Mouse (Mus musculus) limb, embryonic 11.5 days (tissue): ENCODE measurements at regions not wholly inside any gene's neighbourhood (a gene's known extent, or its start where the extent isn't known, plus 50 kb on each side); places are given as distances from the start of the nearest gene placed in this dataset.
A peak's percentile ranks its signal among the peaks of the same experiment; 100 is the strongest.

Experiments
- ATAC-seq: fragments of 200-750 bp; cut with Nextera tagmentation; 2 replicates; pipeline ENCODE4 v1.8.0; 2017; ENCODE audit warnings: low read depth; ENCODE audit not compliant: insufficient number of reproducible peaks, low FRiP score, low TSS enrichment
- DNase-seq: peaks from one replicate; pipeline ENCODE4 v3.0.0-alpha.2; 2015; ENCODE audit warnings: low spot score
- H3K27ac ChIP-seq: fragments of 300-500 bp; sonication (generic); replicated peaks from 2 replicates; pipeline ENCODE4 v1.5.1; 2014; ENCODE audit warnings: low read depth, mild to moderate bottlenecking, low read length
- H3K27me3 ChIP-seq: fragments of 300-500 bp; sonication (generic); 2 replicates; pipeline ENCODE4 v1.6.1; 2014; ENCODE audit warnings: mild to moderate bottlenecking, low read length, mixed read lengths; ENCODE audit not compliant: control insufficient read depth, insufficient read depth
- H3K36me3 ChIP-seq: fragments of 300-500 bp; sonication (generic); 2 replicates; pipeline ENCODE4 v1.6.1; 2014; ENCODE audit warnings: mild to moderate bottlenecking, low read length, moderate library complexity, mixed read lengths; ENCODE audit not compliant: control insufficient read depth, insufficient read depth
- H3K4me1 ChIP-seq: fragments of 300-500 bp; sonication (generic); 2 replicates; pipeline ENCODE4 v1.6.1; 2014; ENCODE audit warnings: low read length, mixed read lengths; ENCODE audit not compliant: control insufficient read depth, insufficient read depth
- H3K4me2 ChIP-seq: fragments of 300-500 bp; sonication (generic); 2 replicates; pipeline ENCODE4 v1.6.1; 2014; ENCODE audit warnings: low read depth, mild to moderate bottlenecking, moderate library complexity; ENCODE audit not compliant: severe bottlenecking
- H3K4me3 ChIP-seq: fragments of 300-500 bp; sonication (generic); 2 replicates; pipeline ENCODE4 v1.5.1; 2014; ENCODE audit warnings: low read depth, low read length
- H3K9ac ChIP-seq: fragments of 300-500 bp; sonication (generic); 2 replicates; pipeline ENCODE4 v1.6.1; 2014; ENCODE audit warnings: mild to moderate bottlenecking, low read length
- H3K9me3 ChIP-seq: fragments of 300-500 bp; sonication (generic); 2 replicates; pipeline ENCODE4 v1.6.1; 2016; ENCODE audit warnings: low read length; ENCODE audit not compliant: control insufficient read depth
- WGBS: fragments of 180-500 bp; shearing (Covaris S2); extraction: QIAGEN DNeasy Blood & Tissue Kit; methylation state at CpG from one replicate; pipeline ENCODE4 v1.1.7; 2014; 5-methylcytosine and 5-hydroxymethylcytosine counted together

DNA sequence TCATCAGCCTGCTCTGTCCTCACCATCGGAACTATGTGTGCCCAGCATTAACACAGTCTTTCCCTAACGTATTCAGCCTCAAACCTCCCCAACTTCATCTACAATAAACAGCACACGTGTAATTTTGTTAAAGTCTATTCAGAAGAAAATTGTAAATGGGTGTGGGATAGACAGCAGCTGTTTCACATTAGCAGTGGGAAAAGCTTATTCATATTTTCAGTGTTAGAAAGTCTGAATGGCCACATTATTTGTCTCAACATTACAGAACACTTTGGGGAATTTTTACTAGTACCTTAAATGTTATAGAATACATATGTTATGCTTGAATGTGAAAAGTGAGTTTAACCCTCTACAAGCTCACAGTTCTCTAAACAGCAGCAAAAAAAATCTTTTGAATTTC, 266.8 kb upstream of the Mad2l1 start:
- H3K36me3 ChIP-seq = no peaks in the 10 kb centered on the region
- H3K27ac ChIP-seq = no peak overlapping the region
- ATAC-seq (0 out of 2 replicates have a peak, but pooled peaks have one; percentile 17), DNase-seq (no peak)
- no peak overlapping the region for H3K4me2 ChIP-seq
- no peaks in the 10 kb centered on the region for H3K4me1 ChIP-seq
- no peaks in the 10 kb centered on the region for H3K27me3 ChIP-seq
- H3K4me3 ChIP-seq = no peak overlapping the region
- WGBS = 39% methylated on average over 3 of the region's 3 CpGs
- H3K9me3 ChIP-seq = no peaks in the 10 kb centered on the region
- H3K9ac ChIP-seq = no peak overlapping the region

DNA sequence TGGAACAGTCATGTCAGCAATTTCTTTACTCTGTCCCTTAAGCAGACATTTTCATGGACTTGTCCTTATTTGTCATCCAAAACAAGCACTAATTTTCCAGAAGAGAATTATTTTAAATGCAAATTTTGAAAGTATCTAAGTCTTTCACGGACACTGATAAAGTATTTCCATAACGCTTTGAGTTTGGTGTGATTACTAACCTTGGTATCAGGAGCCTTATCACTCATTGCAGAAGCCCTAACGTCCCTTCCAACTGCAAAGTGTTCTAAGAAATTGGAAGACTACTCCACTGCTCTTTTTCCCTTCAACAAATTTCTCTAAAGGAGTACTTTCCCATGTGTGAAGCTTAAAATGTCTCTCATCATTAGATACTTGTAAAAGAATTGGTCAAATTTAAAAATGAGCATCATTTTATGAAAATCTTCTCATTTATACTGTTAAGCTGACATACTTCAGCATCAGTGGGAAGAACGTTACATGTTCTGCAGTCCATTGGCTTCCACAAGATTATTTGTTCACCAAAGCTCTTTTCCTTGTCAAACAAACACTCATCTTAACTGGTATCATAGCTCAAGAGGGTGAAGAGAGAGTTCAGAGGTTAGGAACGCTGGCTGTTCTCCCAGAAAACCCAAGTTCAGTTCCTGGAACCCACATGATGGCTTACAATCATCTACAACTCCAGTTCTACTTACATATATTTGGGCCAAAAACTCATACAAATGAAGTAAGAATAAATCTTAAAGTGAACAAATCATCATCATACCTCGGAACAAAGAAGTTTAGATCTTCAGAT, 263.6 kb upstream of the Mad2l1 start:
- H3K9ac ChIP-seq = no peak overlapping the region
- H3K4me3 ChIP-seq = no peak overlapping the region
- H3K4me2 ChIP-seq = no peak overlapping the region
- ATAC-seq (no peak), DNase-seq (no peak)
- no peaks in the 10 kb centered on the region for H3K9me3 ChIP-seq
- H3K27me3 ChIP-seq = no peaks in the 10 kb centered on the region
- no peaks in the 10 kb centered on the region for H3K36me3 ChIP-seq
- H3K27ac ChIP-seq = no peak overlapping the region
- no peaks in the 10 kb centered on the region for H3K4me1 ChIP-seq
- 88% methylated on average over 6 of the region's 6 CpGs for WGBS

DNA sequence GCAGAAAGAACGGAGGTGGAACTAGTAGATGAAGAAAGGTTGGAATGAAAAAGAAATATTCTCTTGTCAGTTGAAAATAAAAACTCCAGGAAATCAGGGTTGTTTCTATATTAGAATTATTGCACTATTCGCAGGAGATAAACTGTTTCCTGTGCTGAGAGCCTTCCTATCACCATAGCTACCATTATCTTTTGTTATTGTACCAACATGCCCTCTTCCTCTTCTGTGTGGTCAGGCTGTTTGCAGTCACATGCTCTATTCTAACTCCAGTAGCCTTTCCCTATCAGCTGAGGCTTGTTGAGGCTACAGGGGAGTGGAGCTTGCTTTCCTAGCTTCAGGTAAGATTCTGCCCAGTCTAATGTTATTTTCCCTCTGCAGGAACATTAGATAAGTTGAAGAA, 263.0 kb upstream of the Mad2l1 start:
- no peak overlapping the region for H3K4me3 ChIP-seq
- H3K36me3 ChIP-seq = no peaks in the 10 kb centered on the region
- H3K9ac ChIP-seq = no peak overlapping the region
- no peak overlapping the region for H3K4me2 ChIP-seq
- no peak overlapping the region for H3K27ac ChIP-seq
- no peaks in the 10 kb centered on the region for H3K4me1 ChIP-seq
- H3K27me3 ChIP-seq = no peaks in the 10 kb centered on the region
- DNase-seq (no peak), ATAC-seq (no peak)
- WGBS = 92% methylated on average over 2 of the region's 2 CpGs
- no peaks in the 10 kb centered on the region for H3K9me3 ChIP-seq

DNA sequence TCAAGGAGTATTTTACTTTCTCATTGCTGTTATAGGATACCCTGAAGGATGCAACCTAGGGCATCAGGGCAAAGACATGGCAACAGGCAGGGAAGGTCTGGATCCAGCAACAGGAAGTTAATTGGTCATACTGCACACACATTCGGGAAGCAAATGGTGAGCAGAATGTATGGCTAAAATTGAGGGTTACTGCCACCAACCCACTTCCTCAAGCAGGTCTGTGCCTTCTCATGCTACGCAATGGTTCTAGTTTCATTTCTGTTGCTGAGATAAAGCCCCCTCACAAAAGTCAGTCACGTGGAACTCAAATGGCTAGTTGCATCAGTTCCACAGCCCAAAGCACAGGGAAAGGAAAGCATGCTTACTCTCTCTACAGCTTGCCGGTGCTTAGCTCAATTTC, 260.5 kb upstream of the Mad2l1 start:
- no peaks in the 10 kb centered on the region for H3K9me3 ChIP-seq
- H3K27ac ChIP-seq = no peak overlapping the region
- H3K4me2 ChIP-seq = no peak overlapping the region
- ATAC-seq (no peak), DNase-seq (no peak)
- H3K9ac ChIP-seq = no peak overlapping the region
- no peaks in the 10 kb centered on the region for H3K4me1 ChIP-seq
- 87% methylated on average over 4 of the region's 4 CpGs for WGBS
- H3K36me3 ChIP-seq = no peaks in the 10 kb centered on the region
- no peaks in the 10 kb centered on the region for H3K27me3 ChIP-seq
- H3K4me3 ChIP-seq = no peak overlapping the region

DNA sequence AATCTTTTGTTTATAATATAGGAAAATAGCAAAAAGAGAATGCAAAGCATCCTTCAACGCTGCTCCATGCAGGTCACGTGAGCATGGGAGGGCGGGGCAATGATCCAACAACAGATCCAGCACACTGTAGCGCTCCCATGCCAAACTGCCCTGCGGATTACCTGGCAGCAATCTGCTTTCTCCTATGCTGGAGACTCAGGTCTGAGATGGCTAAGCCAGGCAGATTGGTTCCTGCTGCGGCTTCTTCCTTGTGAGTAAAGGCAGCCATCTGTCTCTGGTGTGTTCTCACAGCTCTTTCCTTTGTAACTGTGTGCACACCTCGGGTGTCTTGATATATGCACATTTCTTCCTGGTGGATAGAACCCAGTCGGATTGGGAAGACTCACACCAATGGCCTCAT, 254.5 kb upstream of the Mad2l1 start:
- Histone ChIP-seq H3K4me2 (no peak overlapping the region), H3K36me3 (no peaks in the 10 kb centered on the region), H3K27me3 (no peaks in the 10 kb centered on the region), H3K9me3 (no peaks in the 10 kb centered on the region), H3K27ac (no peak overlapping the region), H3K4me1 (0 out of 2 replicates have a peak, but pooled peaks cover 3% of the 10 kb centered on the region), H3K9ac (no peak overlapping the region), H3K4me3 (no peak overlapping the region)
- WGBS = 86% methylated on average over 8 of the region's 8 CpGs
- DNase-seq = no peak
- ATAC-seq = no peak

DNA sequence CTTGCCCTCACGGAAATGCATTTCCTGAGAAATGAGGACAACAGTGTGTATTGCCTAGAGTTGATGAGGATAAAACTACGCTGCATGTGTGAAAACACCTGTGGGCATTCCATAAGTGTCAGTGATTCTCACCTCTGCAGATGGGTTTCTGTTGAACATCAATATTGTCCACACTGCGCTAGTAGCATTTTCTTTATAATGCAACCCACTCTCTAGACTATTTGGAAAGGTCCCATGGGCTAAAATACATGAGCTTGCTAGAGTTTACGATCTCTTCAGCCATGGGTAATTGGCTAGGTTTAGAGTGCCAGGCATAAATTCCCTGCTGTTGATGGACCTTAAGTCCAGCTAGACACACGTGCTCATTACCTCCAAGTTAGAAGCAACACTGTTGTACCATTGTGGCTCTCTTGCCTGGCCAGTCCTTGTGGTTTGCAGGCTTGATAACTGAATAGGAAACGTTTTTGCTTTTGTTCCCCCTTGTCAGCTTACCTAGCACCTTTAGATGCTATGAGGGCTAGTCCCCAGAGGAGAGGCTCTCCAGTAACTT, 252.5 kb upstream of the Mad2l1 start:
- H3K27me3 ChIP-seq = no peaks in the 10 kb centered on the region
- H3K36me3 ChIP-seq = no peaks in the 10 kb centered on the region
- WGBS = 24% methylated on average over 6 of the region's 6 CpGs
- H3K4me1 ChIP-seq = 0 out of 2 replicates have a peak, but pooled peaks cover 3% of the 10 kb centered on the region
- ATAC-seq (peak; percentile 90), DNase-seq (peak; percentile 46)
- no peak overlapping the region for H3K9ac ChIP-seq
- no peaks in the 10 kb centered on the region for H3K9me3 ChIP-seq
- no peak overlapping the region for H3K27ac ChIP-seq
- no peak overlapping the region for H3K4me3 ChIP-seq
- no peak overlapping the region for H3K4me2 ChIP-seq

DNA sequence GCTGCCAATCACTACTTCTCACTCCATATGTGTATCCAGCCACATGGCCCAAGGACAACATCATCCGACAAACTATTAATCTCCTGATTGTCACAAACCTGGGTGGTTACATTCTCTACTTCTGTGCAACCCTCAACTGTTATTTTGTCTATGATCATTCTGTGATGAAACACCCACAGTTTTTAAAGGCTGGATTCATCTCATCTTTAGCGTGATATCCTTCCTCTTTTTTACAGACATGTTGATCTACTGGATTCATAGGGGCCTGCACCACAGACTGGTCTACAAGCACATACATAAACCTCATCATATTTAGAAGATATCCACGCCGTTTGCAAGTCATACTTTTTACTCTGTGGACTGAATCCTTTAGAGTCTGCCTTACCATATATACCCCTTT, 251.7 kb upstream of the Mad2l1 start:
- ATAC-seq (no peak), DNase-seq (no peak)
- H3K4me3 ChIP-seq = no peak overlapping the region
- 0 out of 2 replicates have a peak, but pooled peaks cover 3% of the 10 kb centered on the region for H3K4me1 ChIP-seq
- H3K27me3 ChIP-seq = no peaks in the 10 kb centered on the region
- no peak overlapping the region for H3K9ac ChIP-seq
- 95% methylated on average over 4 of the region's 4 CpGs for WGBS
- H3K9me3 ChIP-seq = no peaks in the 10 kb centered on the region
- no peaks in the 10 kb centered on the region for H3K36me3 ChIP-seq
- no peak overlapping the region for H3K4me2 ChIP-seq
- no peak overlapping the region for H3K27ac ChIP-seq

DNA sequence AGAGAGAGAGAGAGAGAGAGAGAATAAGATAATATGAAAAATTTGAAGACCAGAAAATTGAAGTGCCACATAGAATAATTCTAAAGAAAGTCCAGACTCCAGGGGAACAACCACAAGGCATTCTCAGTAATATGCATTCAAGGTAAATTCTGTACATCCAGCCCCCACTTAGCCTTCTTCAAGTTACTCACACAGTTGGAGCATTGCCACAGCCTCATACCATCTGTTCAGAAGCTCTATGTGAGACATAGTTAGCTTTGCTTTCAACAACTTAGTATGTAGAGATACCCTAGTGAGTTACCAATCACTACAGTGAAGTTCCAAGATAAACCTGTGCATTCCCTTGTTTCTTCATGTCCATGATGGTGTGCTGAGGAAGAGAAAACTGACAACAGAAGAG, 247.6 kb upstream of the Mad2l1 start:
- no peak for DNase-seq
- no peak for ATAC-seq
- H3K4me1 ChIP-seq = no peaks in the 10 kb centered on the region
- H3K9ac ChIP-seq = no peak overlapping the region
- H3K9me3 ChIP-seq = no peaks in the 10 kb centered on the region
- no peak overlapping the region for H3K4me3 ChIP-seq
- H3K36me3 ChIP-seq = no peaks in the 10 kb centered on the region
- H3K27ac ChIP-seq = no peak overlapping the region
- no peak overlapping the region for H3K4me2 ChIP-seq
- no peaks in the 10 kb centered on the region for H3K27me3 ChIP-seq

DNA sequence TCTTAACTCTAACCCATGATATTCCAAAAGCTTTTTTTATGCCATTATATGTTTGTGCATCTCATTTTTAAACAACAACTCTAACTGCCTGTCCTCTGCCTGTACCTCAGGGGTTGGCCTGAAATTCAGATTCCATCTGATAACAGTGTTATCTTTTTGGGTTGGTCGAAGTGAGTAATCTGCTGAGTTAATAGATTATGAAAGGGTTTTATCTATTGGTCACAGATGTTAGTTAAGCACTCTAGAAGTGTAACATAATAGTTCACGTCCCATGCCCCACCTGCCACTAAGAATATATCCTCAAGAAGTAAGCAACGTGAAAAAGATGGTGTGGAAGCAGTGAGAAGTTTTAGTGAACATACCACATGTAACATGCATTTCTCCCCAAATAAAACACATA, 246.0 kb upstream of the Mad2l1 start:
- Histone ChIP-seq H3K4me2 (no peak overlapping the region), H3K9ac (no peak overlapping the region), H3K9me3 (no peaks in the 10 kb centered on the region), H3K4me3 (no peak overlapping the region), H3K36me3 (no peaks in the 10 kb centered on the region), H3K27me3 (no peaks in the 10 kb centered on the region), H3K27ac (no peak overlapping the region), H3K4me1 (no peaks in the 10 kb centered on the region)
- ATAC-seq = no peak
- DNase-seq = no peak
- whole genome bisulfite sequencing = 64% methylated on average over 3 of the region's 3 CpGs
